Mouse (Mus musculus): ENCODE results near the gene Pde9a.
A peak's percentile ranks its signal among the peaks of the same experiment; 100 is the strongest.
"Not testable (repeated sequence)": the region's sequence is repeated elsewhere in the genome, so short reads cannot be mapped to it uniquely, and the experiment has no call there.

Pde9a gene

DNA sequence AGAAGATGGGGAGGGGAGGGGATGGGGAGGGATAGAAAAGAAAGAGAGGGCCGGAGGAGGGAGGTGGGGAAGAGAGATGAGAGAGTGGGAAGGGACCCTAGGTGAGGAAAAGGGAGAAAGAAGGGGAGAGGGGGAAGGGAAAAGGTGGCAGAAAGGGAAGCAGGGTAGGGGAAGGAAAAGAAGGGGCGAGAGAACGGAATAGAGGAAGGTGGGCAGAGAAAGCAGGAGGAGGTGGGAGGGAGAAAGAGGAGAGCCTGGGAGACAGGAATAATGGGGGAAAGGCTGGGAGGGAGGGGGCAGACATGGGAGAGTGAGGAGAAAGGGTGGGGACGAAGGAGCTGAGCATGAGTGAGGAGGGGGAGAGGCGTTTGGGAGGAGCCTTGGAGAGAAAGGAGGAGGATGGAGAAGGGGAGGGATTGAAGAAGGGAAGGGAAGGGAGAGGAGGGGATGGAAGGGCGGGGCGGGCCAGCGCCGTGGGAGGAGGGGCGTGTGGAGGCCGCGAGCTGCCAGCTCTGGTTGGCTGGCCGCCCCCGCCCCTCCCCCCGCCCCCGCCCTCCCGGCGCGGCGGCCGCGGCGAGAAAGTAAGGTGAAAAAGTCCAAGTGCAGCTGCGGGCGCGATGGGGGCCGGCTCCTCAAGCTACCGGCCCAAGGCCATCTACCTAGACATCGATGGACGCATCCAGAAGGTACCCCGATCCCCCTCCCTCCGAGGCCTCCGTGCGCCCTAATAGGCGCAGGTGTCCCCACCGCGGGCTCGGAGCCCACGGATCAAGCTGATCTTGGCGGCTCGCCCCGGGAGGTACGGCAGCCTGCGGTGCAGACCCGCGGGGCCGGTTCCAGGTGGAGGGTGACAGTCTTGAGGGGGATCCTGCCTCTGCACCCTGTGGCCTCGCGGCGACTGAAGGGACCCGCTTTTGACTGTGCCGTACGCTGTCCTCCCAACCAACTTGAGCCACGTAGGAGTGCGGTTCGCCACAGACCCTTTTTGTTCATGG is at the start of gene Pde9a:
Gene Pde9a, plus strand, starts transcription at position 540 of the 995 bp plus-strand sequence.
- DNase-seq: peak; percentile 82

DNA sequence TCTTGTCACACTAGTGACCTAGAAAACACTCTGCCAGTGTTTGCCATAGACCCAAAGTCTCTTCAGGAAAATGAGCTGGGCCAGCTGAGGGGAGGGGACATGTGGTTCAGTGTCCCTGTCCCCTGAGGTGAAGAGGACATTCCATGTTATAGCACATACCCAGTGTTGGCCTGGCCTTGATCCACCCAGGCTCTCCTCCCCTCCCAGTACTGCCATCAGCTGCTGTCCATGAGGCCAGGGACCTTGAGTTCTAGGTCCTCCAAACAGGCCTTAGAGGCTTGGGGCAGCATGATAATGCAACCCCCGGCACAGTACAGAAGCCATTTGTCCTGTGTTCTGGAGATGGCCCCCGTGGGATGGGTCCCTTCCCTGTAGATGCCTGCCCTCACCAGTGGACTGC is 46.2 kb upstream of the Pde9a start:
- DNase-seq: no peak

GRCm38 (mm10) chr17:31342191-31342590 is 43.8 kb upstream of the Pde9a start:
- DNase-seq: no peak

- peak; percentile 81 for DNase-seq
Observed at GRCm38 (mm10) chr17:31344172-31344801, 41.7 kb upstream of the Pde9a start.

DNA sequence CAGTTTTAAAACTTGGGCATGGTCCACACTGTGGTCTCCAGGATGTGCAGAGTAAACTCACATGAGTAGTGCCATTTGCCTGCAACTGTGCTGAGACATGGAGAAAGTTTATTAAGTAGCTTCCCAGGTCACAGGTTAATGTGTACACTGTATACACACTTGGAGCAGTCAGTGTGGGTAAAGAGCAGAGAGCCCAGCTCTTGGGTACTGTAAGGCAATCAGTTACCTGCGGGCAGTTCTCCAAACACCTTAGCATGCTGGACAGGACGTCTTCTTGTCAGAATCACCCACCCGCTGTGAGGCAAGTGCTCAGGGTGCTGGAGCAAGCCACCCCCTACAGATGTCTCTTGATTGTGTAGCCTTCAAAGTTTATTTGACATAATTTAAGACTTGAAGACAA is 41.2 kb upstream of the Pde9a start:
- peak; percentile 20 for DNase-seq

- DNase-seq: no peak
Observed at GRCm38 (mm10) chr17:31348129-31348528, 37.9 kb upstream of the Pde9a start.

DNA sequence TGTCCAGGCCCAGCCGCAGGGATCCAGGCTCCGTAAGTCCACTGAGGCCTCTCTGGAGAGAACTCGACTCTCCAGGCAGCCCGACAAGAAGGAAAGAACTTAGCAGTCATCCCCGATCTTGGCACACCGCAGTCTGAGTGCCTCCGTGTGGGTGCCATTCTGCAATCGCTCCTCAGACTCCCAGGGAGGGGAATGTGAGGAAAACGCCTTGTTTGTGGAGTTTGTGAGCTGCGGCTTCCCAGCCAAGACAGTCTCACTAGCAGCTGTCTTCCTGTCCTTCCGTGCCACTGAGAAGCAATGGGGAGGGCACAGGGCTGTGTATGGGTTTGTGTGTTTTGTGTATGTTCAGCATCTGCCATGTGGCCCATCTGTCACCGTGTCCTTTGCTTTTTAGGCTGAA is 36.6 kb upstream of the Pde9a start:
- no peak for DNase-seq

- no peak for DNase-seq
Observed at GRCm38 (mm10) chr17:31351984-31352383, 34.0 kb upstream of the Pde9a start.

DNA sequence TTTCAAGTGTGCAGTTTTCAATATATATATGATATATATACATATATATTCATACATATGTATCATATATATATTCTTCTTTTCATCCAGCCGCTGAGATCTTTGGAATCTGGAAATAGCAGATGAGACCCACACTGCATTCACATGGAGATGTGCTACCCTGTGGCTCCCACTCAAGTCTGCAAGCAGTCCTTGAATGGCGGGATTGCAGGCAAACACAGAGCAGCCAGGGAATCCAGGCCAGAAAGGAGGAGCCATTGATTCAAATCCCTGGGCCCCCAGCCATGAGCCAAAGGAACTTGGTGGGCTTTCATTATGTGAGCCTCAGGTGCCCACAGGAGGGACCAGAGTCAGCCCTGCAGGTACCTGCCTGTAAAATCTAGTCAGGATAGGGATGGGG is 32.8 kb upstream of the Pde9a start:
- no peak for DNase-seq

DNA sequence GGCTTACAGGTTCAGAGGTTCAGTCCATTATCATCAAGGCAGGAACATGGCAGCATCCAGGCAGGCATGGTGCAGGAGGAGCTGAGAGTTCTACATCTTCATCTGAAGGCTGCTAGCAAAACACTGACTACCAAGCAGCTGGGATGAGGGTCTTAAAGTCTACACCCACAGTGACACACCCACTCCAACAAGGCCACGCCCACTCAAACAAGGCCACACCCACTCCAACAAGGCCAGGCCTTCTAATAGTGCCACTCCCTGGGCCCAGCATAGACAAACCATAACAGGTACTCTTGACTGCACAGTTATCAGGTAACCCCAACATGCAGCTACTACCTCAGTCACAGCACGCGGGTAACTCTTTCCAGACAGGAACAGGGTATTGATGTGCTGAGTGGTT is 31.3 kb upstream of the Pde9a start:
- DNase-seq: not testable (repeated sequence)

GRCm38 (mm10) chr17:31355792-31356502 is 30.1 kb upstream of the Pde9a start:
- DNase-seq: no peak

GRCm38 (mm10) chr17:31360582-31360981 is 25.4 kb upstream of the Pde9a start:
- DNase-seq: no peak

DNA sequence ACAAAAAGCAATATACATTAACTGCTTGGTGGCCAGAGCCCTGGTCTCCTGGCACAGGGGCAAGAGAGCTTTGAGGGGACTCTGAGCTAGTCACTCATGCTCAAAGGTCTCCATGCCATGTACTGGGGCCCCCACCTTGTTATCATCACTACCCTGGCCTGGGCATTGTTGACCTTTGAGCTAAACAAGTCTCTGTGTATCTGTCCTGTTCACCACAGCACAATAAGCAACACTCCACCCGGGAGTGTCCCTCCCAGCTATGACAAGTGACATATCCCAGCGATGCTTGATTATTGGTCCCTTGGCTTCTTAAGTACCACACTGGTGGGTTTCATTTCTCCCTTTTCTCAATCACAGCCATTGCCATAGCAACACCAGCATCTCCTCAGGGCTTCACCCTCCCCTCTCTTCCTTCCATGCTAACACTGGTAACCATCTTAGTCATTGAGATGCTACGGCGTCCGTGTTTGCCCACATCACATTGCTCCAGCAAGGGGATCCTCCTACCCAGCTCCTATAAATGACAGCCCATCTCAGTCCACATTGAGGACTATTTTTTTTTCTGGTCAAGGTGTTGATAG is 20.3 kb upstream of the Pde9a start:
- DNase-seq: no peak

DNA sequence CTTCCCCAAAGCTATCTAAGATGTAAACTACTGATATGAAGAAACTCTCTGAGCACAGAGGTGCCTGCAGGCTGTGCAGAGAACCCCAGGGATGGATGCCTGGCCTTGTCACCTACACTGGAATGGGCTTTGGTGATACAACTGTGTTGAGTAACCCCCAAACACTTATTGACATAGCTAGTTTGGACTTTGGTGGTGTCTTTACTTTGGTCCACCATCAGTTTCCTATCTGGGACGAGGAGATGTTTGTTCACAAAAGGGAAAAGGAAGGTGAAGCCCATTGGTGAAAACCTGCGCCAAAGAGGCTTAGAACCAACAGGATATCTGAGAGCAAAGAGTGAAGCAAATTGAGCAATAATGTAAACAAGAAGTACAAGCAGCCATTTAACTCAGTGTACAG is 15.8 kb upstream of the Pde9a start:
- no peak for DNase-seq

DNA sequence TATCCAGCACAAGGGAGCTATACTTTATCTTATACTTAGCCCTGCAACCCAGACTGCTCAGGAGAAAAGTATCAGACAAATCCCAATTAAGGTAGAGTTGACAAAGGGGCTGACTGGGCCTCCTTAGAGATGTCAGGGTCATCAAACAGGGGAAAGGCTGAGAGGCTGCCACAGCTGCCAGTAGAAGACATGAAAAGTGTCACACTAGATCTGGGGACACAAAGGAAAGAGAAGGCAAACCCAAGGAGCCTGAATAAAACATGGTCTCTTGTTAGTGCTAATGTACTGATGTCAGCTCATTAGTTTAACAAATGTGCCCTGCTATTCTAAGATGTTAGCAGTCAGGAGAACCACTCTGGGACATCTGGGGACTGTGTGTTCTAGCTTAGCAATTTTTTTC is 15.1 kb upstream of the Pde9a start:
- DNase-seq: no peak

GRCm38 (mm10) chr17:31377961-31378360 is 8.0 kb upstream of the Pde9a start:
- peak; percentile 67 for DNase-seq

GRCm38 (mm10) chr17:31378361-31378761 is 7.6 kb upstream of the Pde9a start:
- no peak for DNase-seq

DNA sequence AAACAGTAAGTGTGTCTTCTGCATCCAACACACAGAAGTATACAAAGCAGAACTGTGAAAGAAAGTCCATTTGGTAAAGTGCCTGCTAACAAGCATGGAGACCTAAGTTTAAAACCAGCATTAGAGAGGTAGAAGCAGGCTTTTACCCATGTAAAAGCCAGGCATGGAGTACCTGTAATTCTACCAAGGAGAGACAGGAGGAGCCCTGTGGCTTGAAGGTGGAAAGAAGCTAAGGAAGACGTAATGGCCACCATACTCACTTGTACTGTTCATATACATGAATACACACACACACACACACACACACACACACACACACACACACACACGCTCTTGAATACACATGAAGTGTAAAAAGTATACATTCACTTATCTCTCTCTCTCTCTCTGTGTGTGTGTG is 6.9 kb upstream of the Pde9a start:
- no peak for DNase-seq

DNA sequence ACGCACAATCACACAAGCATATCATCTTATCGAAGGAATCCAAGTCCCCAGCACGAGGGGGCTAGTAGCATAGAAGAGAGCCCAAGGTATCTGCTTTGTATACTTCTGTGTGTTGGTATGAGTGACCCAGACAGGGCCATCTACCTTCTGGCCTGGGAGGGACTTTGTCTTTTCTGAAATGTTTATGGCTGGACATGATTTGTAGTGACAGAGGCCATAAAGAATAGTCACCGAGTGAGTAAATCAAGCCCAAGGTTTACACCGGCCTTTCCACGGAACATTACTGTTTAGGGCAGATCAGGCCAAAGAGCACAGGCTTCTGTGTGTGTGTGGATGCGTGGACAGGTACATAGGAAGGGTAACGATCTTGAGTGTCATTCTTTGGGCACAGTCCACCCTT is 6.1 kb upstream of the Pde9a start:
- no peak for DNase-seq

DNA sequence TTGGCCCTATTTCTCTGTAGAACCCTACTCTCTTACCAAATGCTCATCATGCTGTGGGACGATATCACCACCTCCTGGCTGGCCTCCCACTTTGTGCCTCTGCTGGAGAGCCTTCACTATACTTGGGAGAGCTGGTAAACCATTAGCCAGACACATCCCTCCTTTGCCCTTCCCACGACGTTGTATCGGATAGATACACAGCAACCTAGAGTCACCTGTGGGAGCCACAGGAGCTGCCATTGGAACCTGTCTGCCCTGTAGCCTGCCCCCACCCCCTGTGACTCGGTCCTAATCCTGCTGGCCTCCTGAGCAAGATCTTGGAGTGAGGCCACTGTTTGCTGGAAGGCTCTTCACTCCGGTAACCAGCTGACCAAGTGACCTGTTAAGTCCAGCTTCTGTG is 2.7 kb upstream of the Pde9a start:
- DNase-seq: peak; percentile 69

DNA sequence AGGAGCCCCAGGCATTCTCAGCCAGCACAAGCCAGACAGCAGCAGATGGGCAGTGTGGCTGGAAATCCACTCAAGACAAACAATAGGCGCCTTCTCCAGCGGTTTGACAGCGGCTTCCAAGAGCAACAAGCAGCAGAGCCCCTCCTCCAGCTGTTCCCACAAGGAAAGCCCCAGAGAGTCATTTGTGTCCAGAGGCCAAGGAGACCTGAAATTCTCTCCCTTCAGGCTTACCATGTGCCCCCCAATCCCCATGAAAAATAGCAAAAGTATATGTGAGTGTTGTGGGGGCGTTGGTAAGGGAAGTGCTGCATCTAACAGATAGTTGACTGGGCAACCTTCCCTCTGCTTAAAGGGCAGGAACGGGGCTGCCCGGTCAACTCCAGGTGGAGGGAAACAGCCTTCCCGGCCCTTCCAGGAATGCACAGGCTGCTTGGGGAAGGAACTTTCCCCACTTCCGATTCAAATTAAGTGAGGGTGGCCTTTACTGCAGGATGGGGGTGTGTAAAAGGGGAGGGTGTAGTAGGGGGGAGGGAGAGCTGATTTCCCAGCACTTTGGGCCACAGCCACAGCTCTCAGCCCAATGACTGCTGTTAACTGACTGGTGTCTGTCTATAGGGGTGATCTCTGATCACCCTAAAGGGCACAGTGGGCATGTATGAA is 912 bp upstream of the Pde9a start:
- no peak for DNase-seq

- DNase-seq: peak; percentile 28
Observed at GRCm38 (mm10) chr17:31386766-31387275, 811 bp downstream of the Pde9a start.
